Mouse (Mus musculus): Measurements from ENCODE around the gene Bpgm. TPM values are rescaled to one million over a fixed set of nuclear protein-coding genes. Genes with fewer than 3 reads are reported as not detected.

The Bpgm gene
- polyA plus RNA-seq, 1 experiment: 124 TPM

DNA sequence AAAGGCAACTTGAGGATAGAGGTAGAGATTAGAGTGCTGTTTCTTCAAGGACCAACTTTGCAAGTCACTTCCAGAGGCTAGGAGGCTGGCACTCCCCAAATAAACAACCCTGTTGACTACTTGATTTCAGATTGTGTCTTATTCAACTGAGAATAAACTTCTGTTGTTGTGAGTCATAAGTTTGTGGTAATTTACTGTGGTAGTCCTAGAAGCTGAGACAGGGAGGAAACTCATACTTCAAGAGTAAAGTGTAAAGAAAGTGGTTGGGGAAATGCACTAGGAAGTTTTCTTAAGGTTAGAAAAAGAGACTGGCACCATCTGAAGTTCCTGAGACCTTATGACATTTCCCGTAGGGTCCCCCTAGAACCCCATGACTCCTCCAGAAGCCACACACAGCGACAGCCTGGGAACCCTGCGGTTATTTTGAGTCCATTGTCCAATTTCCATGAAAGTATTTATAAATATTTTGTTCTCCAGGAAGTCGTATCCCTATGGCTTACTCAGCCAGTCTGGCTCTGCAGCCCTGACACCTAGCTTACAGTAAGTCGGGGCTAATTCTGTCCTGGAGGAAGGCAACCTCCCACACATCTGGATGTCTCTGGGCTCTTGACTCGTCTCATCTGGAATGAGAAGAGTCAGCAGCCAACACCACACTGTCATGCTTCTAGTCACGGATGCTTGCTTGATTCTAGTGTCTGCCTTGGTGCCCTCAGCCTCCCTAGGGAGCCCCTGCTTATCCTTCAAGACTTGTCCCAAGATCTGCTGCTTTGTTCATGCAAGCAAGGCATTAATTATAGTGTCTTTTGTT is 22.8 kb upstream of the Bpgm start:
- no peak overlapping the region for H3K27ac ChIP-seq (ENCODE audit: control insufficient read depth, insufficient read depth, low read depth, low read length)
- H3K4me1 ChIP-seq (ENCODE audit: control insufficient read depth, insufficient read depth, low read length): no peaks in the 10 kb centered on the region
- no peaks in the 10 kb centered on the region for H3K36me3 ChIP-seq (ENCODE audit: control insufficient read depth, insufficient read depth, low read length)
- no peak overlapping the region for H3K4me3 ChIP-seq (ENCODE audit: control insufficient read depth, low read depth, low read length)
- H3K27me3 ChIP-seq (ENCODE audit: control insufficient read depth, insufficient read depth, low read length): no peaks in the 10 kb centered on the region
- TF ChIP-seq POLR2A (IDR thresholded peaks at IDR 0.05; ENCODE audit: control insufficient read depth, low read depth, low read length) (no peak), CTCF (IDR thresholded peaks at IDR 0.05; ENCODE audit: control insufficient read depth, insufficient read depth, insufficient replicate concordance, low read depth, low read length) (no peak)

DNA sequence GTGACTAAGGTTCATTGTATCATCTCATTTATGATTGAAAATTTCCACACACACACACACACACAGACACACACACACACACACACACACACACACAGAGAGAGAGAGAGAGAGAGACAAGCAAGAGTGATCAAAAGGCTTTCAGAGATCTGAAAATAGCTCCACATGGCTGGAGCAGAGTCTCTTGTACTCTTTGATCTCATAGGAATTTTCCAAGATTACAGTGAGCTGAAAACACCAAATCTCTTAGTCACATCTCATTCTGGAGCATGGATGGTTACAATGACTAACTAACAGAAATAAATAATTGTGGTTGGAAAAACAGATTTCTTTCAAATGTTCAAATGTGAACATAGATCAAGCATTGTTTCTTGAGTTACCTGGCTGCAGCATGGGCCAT is 16.6 kb upstream of the Bpgm start:
- Histone ChIP-seq H3K36me3 (ENCODE audit: control insufficient read depth, insufficient read depth, low read length) (no peaks in the 10 kb centered on the region), H3K4me1 (ENCODE audit: control insufficient read depth, insufficient read depth, low read length) (no peaks in the 10 kb centered on the region), H3K4me3 (ENCODE audit: control insufficient read depth, low read depth, low read length) (no peak overlapping the region), H3K27me3 (ENCODE audit: control insufficient read depth, insufficient read depth, low read length) (no peaks in the 10 kb centered on the region), H3K27ac (ENCODE audit: control insufficient read depth, insufficient read depth, low read depth, low read length) (no peak overlapping the region)
- TF ChIP-seq CTCF (IDR thresholded peaks at IDR 0.05; ENCODE audit: control insufficient read depth, insufficient read depth, insufficient replicate concordance, low read depth, low read length) (no peak), POLR2A (IDR thresholded peaks at IDR 0.05; ENCODE audit: control insufficient read depth, low read depth, low read length) (no peak)

DNA sequence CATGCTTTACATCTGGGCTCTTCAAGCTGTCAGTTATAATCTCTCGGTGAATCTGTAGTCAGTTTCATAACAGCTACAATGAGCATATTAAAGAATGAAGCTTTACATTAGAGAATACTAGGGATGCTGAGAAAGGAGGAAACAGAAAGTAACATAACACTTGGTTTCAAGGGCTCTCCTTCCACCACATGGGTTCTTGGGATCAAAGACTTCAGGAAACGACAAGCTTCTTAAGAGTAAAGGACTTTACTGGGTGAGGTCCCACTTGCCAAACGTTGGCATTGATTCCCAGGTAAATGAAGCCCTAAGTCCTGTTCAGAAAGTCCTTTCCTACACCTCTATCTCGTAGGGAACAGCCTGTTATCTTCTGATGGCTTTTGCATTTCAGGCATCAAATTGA is 15.4 kb upstream of the Bpgm start:
- TF ChIP-seq CTCF (IDR thresholded peaks at IDR 0.05; ENCODE audit: control insufficient read depth, insufficient read depth, insufficient replicate concordance, low read depth, low read length) (no peak), POLR2A (IDR thresholded peaks at IDR 0.05; ENCODE audit: control insufficient read depth, low read depth, low read length) (no peak)
- no peaks in the 10 kb centered on the region for H3K4me1 ChIP-seq (ENCODE audit: control insufficient read depth, insufficient read depth, low read length)
- H3K36me3 ChIP-seq (ENCODE audit: control insufficient read depth, insufficient read depth, low read length): no peaks in the 10 kb centered on the region
- H3K27ac ChIP-seq (ENCODE audit: control insufficient read depth, insufficient read depth, low read depth, low read length): no peak overlapping the region
- H3K4me3 ChIP-seq (ENCODE audit: control insufficient read depth, low read depth, low read length): no peak overlapping the region
- no peaks in the 10 kb centered on the region for H3K27me3 ChIP-seq (ENCODE audit: control insufficient read depth, insufficient read depth, low read length)

DNA sequence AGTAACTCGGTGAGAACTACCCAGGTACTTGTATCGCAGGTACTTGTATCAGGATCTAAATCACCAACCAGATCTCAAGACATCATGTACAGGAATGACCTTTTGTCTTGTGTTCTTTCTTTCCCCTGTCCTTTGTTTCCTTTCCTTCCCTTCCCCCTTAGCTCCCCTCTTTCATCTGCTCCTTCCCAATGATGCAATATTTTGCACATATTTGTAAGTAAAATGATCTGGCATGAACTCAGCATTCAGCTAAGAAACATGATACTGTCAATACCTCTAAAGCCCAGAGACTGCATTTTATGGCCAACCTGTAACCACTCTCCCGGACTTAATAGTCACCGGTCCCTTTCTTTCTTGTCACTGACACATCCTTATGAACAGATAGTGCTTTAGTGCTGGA is 12.4 kb upstream of the Bpgm start:
- Histone ChIP-seq H3K27ac (ENCODE audit: control insufficient read depth, insufficient read depth, low read depth, low read length) (no peak overlapping the region), H3K4me1 (ENCODE audit: control insufficient read depth, insufficient read depth, low read length) (no peaks in the 10 kb centered on the region), H3K36me3 (ENCODE audit: control insufficient read depth, insufficient read depth, low read length) (no peaks in the 10 kb centered on the region), H3K27me3 (ENCODE audit: control insufficient read depth, insufficient read depth, low read length) (no peaks in the 10 kb centered on the region), H3K4me3 (ENCODE audit: control insufficient read depth, low read depth, low read length) (no peak overlapping the region)
- TF ChIP-seq POLR2A (IDR thresholded peaks at IDR 0.05; ENCODE audit: control insufficient read depth, low read depth, low read length) (no peak), CTCF (IDR thresholded peaks at IDR 0.05; ENCODE audit: control insufficient read depth, insufficient read depth, insufficient replicate concordance, low read depth, low read length) (no peak)

DNA sequence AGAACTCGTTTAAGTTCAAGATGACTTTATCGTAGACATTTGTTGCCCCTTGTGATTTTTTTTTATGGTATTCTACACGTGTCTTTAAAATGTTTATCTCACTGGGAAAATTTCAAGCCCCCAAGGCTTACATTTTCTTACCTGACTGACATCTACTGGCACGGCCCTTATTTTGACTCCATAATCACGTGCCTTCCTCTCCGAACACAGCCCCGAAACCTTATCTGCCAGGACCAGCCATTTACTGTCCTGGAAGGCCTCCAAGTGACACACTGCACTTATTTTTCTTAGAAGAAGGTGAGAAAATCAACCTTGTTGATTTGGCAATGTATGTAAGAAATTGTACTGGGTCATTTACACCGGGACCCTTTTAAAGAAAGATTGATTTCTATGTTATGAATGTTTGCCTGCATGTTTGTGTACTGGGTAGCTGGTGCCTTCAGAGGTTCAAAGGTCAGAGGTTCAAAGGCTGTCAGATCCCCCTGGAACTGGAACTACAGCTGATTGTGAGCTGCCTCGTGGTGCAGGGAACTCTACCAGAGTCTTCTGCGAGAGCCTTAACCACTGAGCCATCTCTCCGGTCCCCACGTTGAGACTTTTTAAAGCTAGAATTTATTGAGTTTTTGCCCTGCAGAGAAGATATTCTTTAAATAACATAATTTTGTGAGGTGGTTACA is 4.4 kb upstream of the Bpgm start:
- Histone ChIP-seq H3K4me1 (ENCODE audit: control insufficient read depth, insufficient read depth, low read length) (peaks cover 2% of the 10 kb centered on the region), H3K36me3 (ENCODE audit: control insufficient read depth, insufficient read depth, low read length) (no peaks in the 10 kb centered on the region), H3K27ac (ENCODE audit: control insufficient read depth, insufficient read depth, low read depth, low read length) (no peak overlapping the region), H3K27me3 (ENCODE audit: control insufficient read depth, insufficient read depth, low read length) (no peaks in the 10 kb centered on the region), H3K4me3 (ENCODE audit: control insufficient read depth, low read depth, low read length) (no peak overlapping the region)
- TF ChIP-seq CTCF (IDR thresholded peaks at IDR 0.05; ENCODE audit: control insufficient read depth, insufficient read depth, insufficient replicate concordance, low read depth, low read length): no peak
- TF ChIP-seq POLR2A (IDR thresholded peaks at IDR 0.05; ENCODE audit: control insufficient read depth, low read depth, low read length): no peak

DNA sequence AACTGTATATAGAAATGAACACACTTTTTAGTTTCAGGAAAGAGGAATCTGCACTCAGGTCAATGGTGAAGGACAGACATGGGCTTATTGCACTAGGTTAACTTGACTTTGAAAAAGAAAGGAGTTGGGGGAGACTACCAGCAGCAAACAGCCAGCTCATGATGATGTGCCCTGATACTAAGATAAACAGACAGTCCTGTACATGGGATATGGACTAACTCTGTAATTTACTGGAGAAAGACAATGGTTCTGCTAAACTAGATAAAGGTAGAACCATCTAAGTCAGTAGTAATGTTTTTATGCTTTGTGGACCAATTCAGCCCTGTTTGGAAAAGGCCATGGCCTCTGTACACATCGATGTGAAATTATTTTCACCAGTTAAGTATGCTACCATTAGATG is 2.7 kb upstream of the Bpgm start:
- Histone ChIP-seq H3K36me3 (ENCODE audit: control insufficient read depth, insufficient read depth, low read length) (no peaks in the 10 kb centered on the region), H3K27ac (ENCODE audit: control insufficient read depth, insufficient read depth, low read depth, low read length) (no peak overlapping the region), H3K4me1 (ENCODE audit: control insufficient read depth, insufficient read depth, low read length) (peaks cover 5% of the 10 kb centered on the region), H3K4me3 (ENCODE audit: control insufficient read depth, low read depth, low read length) (no peak overlapping the region), H3K27me3 (ENCODE audit: control insufficient read depth, insufficient read depth, low read length) (no peaks in the 10 kb centered on the region)
- no peak for TF ChIP-seq CTCF (IDR thresholded peaks at IDR 0.05; ENCODE audit: control insufficient read depth, insufficient read depth, insufficient replicate concordance, low read depth, low read length)
- TF ChIP-seq POLR2A (IDR thresholded peaks at IDR 0.05; ENCODE audit: control insufficient read depth, low read depth, low read length): no peak

DNA sequence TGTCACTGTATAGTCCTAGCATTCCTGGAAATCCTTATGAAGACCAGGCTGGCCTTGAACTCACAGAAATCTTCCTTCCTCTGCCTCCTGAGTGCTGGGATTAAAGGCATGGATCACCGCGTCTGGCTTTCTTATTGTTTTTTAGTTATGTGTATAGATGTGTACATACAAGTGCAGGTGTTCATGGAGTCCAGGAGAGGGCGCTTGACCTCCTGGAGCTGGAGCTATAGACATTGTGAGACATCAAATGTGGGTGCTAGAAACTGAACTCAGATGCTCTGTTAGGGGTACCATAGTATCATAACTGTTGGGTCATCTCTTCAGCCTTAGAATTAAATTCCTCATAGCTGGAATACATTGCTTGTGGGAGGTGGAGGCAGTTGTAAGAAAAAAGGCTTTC is 2.0 kb upstream of the Bpgm start:
- Histone ChIP-seq H3K27me3 (ENCODE audit: control insufficient read depth, insufficient read depth, low read length) (no peaks in the 10 kb centered on the region), H3K4me1 (ENCODE audit: control insufficient read depth, insufficient read depth, low read length) (peaks cover 5% of the 10 kb centered on the region), H3K27ac (ENCODE audit: control insufficient read depth, insufficient read depth, low read depth, low read length) (no peak overlapping the region), H3K4me3 (ENCODE audit: control insufficient read depth, low read depth, low read length) (no peak overlapping the region), H3K36me3 (ENCODE audit: control insufficient read depth, insufficient read depth, low read length) (no peaks in the 10 kb centered on the region)
- TF ChIP-seq CTCF (IDR thresholded peaks at IDR 0.05; ENCODE audit: control insufficient read depth, insufficient read depth, insufficient replicate concordance, low read depth, low read length) (peak; percentile 5; the same call in 1 of the 2 replicates), POLR2A (IDR thresholded peaks at IDR 0.05; ENCODE audit: control insufficient read depth, low read depth, low read length) (no peak)

Measured in testis, adult 2 months (tissue).